Mouse (Mus musculus) hindbrain, embryonic 14.5 days (tissue): Measurements from ENCODE around the gene Ppie. TPM values are rescaled to one million over a fixed set of nuclear protein-coding genes. Genes with fewer than 3 reads are reported as not detected.
A peak's percentile ranks its signal among the peaks of the same experiment; 100 is the strongest.
"Not testable (repeated sequence)": the region's sequence is repeated elsewhere in the genome, so short reads cannot be mapped to it uniquely, and the experiment has no call there.

Experiments used
- ATAC-seq: fragments of 200-750 bp; cut with Nextera tagmentation; 2 replicates; pipeline ENCODE4 v1.8.0; 2017; ENCODE audit warnings: moderate number of reproducible peaks, mild to moderate bottlenecking, moderate TSS enrichment, moderate library complexity; ENCODE audit not compliant: low FRiP score
- DNase-seq: peaks from one replicate; pipeline ENCODE4 v3.0.0-alpha.2; 2015; ENCODE audit warnings: low spot score
- H3K27ac ChIP-seq: fragments of 300-500 bp; sonication (generic); 2 replicates; pipeline ENCODE4 v1.5.1; 2014; ENCODE audit warnings: mild to moderate bottlenecking, moderate library complexity
- H3K27me3 ChIP-seq: fragments of 300-500 bp; sonication (generic); 2 replicates; pipeline ENCODE4 v1.6.1; 2014; ENCODE audit warnings: mild to moderate bottlenecking, low read length, mixed read lengths; ENCODE audit not compliant: control insufficient read depth, insufficient read depth
- H3K36me3 ChIP-seq: fragments of 300-500 bp; sonication (generic); replicated peaks from 2 replicates; pipeline ENCODE4 v1.6.1; 2014; ENCODE audit not compliant: control insufficient read depth, insufficient read depth
- H3K4me1 ChIP-seq: fragments of 300-500 bp; sonication (generic); replicated peaks from 2 replicates; pipeline ENCODE4 v1.6.1; 2014; ENCODE audit warnings: antibody characterized with exemption, low read length, mixed read lengths; ENCODE audit not compliant: control insufficient read depth, insufficient read depth
- H3K4me2 ChIP-seq: fragments of 300-500 bp; sonication (generic); replicated peaks from 2 replicates; pipeline ENCODE4 v1.6.1; 2014; ENCODE audit warnings: mild to moderate bottlenecking, moderate library complexity
- H3K4me3 ChIP-seq: fragments of 300-500 bp; sonication (generic); replicated peaks from 2 replicates; pipeline ENCODE4 v1.5.1; 2014; ENCODE audit warnings: mild to moderate bottlenecking, low read length
- H3K9ac ChIP-seq: fragments of 300-500 bp; sonication (generic); 2 replicates; pipeline ENCODE4 v1.6.1; 2014
- H3K9me3 ChIP-seq: fragments of 300-500 bp; sonication (generic); 2 replicates; pipeline ENCODE4 v1.6.1; 2016; ENCODE audit warnings: low read length; ENCODE audit not compliant: control insufficient read depth
- WGBS: fragments of 180-500 bp; shearing (Covaris S2); extraction: QIAGEN DNeasy Blood & Tissue Kit; methylation state at CpG from one replicate; pipeline ENCODE4 v1.1.7; 2014; 5-methylcytosine and 5-hydroxymethylcytosine counted together
- polyA plus RNA-seq: library from polyadenylated mRNA; unstranded; fragments of >200 nt; fragmentation: Nextera tagmentation; extraction: Ambion mirVana; gene quantifications from 2 replicates; pipeline ENCODE4 v1.2.1, GENCODE M21; 2014

Gene Ppie
- polyA plus RNA-seq, 1 experiment from 2014 or later: 54.9 TPM

GRCm38 (mm10) chr4:123121286-123121685 is 18.5 kb downstream of the Ppie start:
- Histone ChIP-seq H3K4me3 (no peak overlapping the region), H3K27me3 (no peaks in the 10 kb centered on the region), H3K4me1 (no peaks in the 10 kb centered on the region), H3K27ac (no peak overlapping the region), H3K9ac (no peak overlapping the region), H3K9me3 (no peaks in the 10 kb centered on the region), H3K4me2 (no peak overlapping the region), H3K36me3 (peaks cover 21% of the 10 kb centered on the region)
- no peak for DNase-seq
- WGBS: 88% methylated on average over 2 of the region's 2 CpGs
- ATAC-seq: no peak

- H3K9ac ChIP-seq, H3K4me1 ChIP-seq, H3K36me3 ChIP-seq, H3K27ac ChIP-seq, DNase-seq, H3K9me3 ChIP-seq, H3K27me3 ChIP-seq: not testable (repeated sequence)
- Histone ChIP-seq H3K4me3 (peak overlapping the region; percentile 35), H3K4me2 (peak overlapping the region; percentile 54)
- ATAC-seq: peak; percentile 68
- 21% methylated on average over 26 of the region's 42 CpGs for WGBS
Measured at GRCm38 (mm10) chr4:123116640-123117039, 23.1 kb downstream of the Ppie start.

GRCm38 (mm10) chr4:123116011-123116410 is 23.7 kb downstream of the Ppie start, which contains the start of gene Oxct2b:
Gene Oxct2b (plus strand): TSS chr4:123116266.
- Histone ChIP-seq H3K9me3 (no peaks in the 10 kb centered on the region), H3K27me3 (no peaks in the 10 kb centered on the region), H3K27ac (no peak within 1 kb of the TSS), H3K4me1 (peaks cover 3% of the 10 kb centered on the region; the same call in 1 of the 2 replicates), H3K4me2 (peak within 1 kb of the TSS; percentile 54), H3K9ac (peak within 1 kb of the TSS; percentile 57), H3K4me3 (peak within 1 kb of the TSS; percentile 35), H3K36me3 (no peaks in the 10 kb centered on the region)
- WGBS: 12% methylated on average over 22 of the region's 22 CpGs
- no peak for DNase-seq
- ATAC-seq: 0 out of 2 replicates have a peak, but pooled peaks have one; percentile 46

GRCm38 (mm10) chr4:123114651-123115050 is 25.1 kb downstream of the Ppie start:
- H3K9ac ChIP-seq, H3K27me3 ChIP-seq, H3K4me3 ChIP-seq, H3K27ac ChIP-seq, H3K4me1 ChIP-seq, H3K9me3 ChIP-seq, ATAC-seq, H3K36me3 ChIP-seq, DNase-seq, H3K4me2 ChIP-seq: not testable (repeated sequence)
- 88% methylated on average over 4 of the region's 4 CpGs for WGBS

- 81% methylated on average over 8 of the region's 8 CpGs for WGBS
- Histone ChIP-seq H3K9ac (no peak overlapping the region), H3K27ac (no peak overlapping the region), H3K4me1 (peaks cover 3% of the 10 kb centered on the region; the same call in 1 of the 2 replicates), H3K36me3 (no peaks in the 10 kb centered on the region), H3K9me3 (no peaks in the 10 kb centered on the region), H3K4me3 (no peak overlapping the region), H3K27me3 (peaks cover under 1% of the 10 kb centered on the region; the same call in 1 of the 2 replicates), H3K4me2 (no peak overlapping the region)
- DNase-seq (no peak), ATAC-seq (no peak)
Measured at GRCm38 (mm10) chr4:123112216-123112764, 27.5 kb downstream of the Ppie start.

GRCm38 (mm10) chr4:123111275-123111983 is 28.3 kb downstream of the Ppie start:
- not testable (repeated sequence) for H3K36me3 ChIP-seq, H3K27ac ChIP-seq, DNase-seq, ATAC-seq, H3K27me3 ChIP-seq, H3K9me3 ChIP-seq, H3K4me2 ChIP-seq, H3K9ac ChIP-seq, H3K4me1 ChIP-seq, H3K4me3 ChIP-seq
- 79% methylated on average over 10 of the region's 10 CpGs for WGBS

GRCm38 (mm10) chr4:123110751-123111150 is 29.0 kb downstream of the Ppie start:
- Histone ChIP-seq H3K36me3 (no peaks in the 10 kb centered on the region), H3K27me3 (peaks cover 15% of the 10 kb centered on the region), H3K27ac (no peak overlapping the region), H3K4me3 (no peak overlapping the region), H3K9me3 (no peaks in the 10 kb centered on the region), H3K4me2 (no peak overlapping the region), H3K4me1 (peaks cover under 1% of the 10 kb centered on the region; the same call in 1 of the 2 replicates), H3K9ac (no peak overlapping the region)
- no peak for ATAC-seq
- no peak for DNase-seq
- WGBS: 90% methylated on average over 4 of the region's 4 CpGs

GRCm38 (mm10) chr4:123108056-123108455 is 31.7 kb downstream of the Ppie start:
- no peak for ATAC-seq
- WGBS: 95% methylated on average over 5 of the region's 5 CpGs

GRCm38 (mm10) chr4:123106864-123107263 is 32.9 kb downstream of the Ppie start:
- Histone ChIP-seq H3K4me3 (no peak overlapping the region), H3K9me3 (no peaks in the 10 kb centered on the region), H3K9ac (no peak overlapping the region), H3K4me1 (peaks cover 7% of the 10 kb centered on the region; the same call in 1 of the 2 replicates), H3K36me3 (no peaks in the 10 kb centered on the region), H3K4me2 (no peak overlapping the region), H3K27me3 (peaks cover 35% of the 10 kb centered on the region), H3K27ac (no peak overlapping the region)
- no peak for DNase-seq
- 86% methylated on average over 2 of the region's 2 CpGs for WGBS
- no peak for ATAC-seq

More at GRCm38 (mm10) chr4:123108056-123108455, 31.7 kb downstream of the Ppie start:
- Histone ChIP-seq H3K4me2 (no peak overlapping the region), H3K9ac (no peak overlapping the region), H3K36me3 (no peaks in the 10 kb centered on the region), H3K9me3 (no peaks in the 10 kb centered on the region), H3K4me1 (peaks cover 7% of the 10 kb centered on the region; the same call in 1 of the 2 replicates), H3K4me3 (no peak overlapping the region), H3K27me3 (peaks cover 35% of the 10 kb centered on the region), H3K27ac (no peak overlapping the region)
- no peak for DNase-seq
